Mouse (Mus musculus): Measurements from ENCODE around the gene Rmdn3. TPM values are rescaled to one million over a fixed set of nuclear protein-coding genes. Genes with fewer than 3 reads are reported as not detected.
A peak's percentile ranks its signal among the peaks of the same experiment; 100 is the strongest.

The Rmdn3 gene
- polyA plus RNA-seq, 1 experiment from 2014 or later: 40.2 TPM

GRCm38 (mm10) chr2:119182914-119183313 lies 26.1 kb upstream of the Rmdn3 start:
- no peak for ATAC-seq (ENCODE audit: insufficient number of reproducible peaks, low FRiP score, low TSS enrichment, low read depth)
- peaks cover 48% of the 10 kb centered on the region for H3K36me3 ChIP-seq
- H3K27ac ChIP-seq (replicated peaks): no peak overlapping the region
- H3K4me1 ChIP-seq: no peaks in the 10 kb centered on the region
- no peaks in the 10 kb centered on the region for H3K9me3 ChIP-seq (replicated peaks)
- H3K9ac ChIP-seq: no peak overlapping the region
- no peak overlapping the region for H3K4me2 ChIP-seq (replicated peaks)
- H3K27me3 ChIP-seq: no peaks in the 10 kb centered on the region
- WGBS: 82% methylated on average over 7 of the region's 7 CpGs
- H3K4me3 ChIP-seq (replicated peaks): no peak overlapping the region

- Histone ChIP-seq H3K4me1 (peaks cover 9% of the 10 kb centered on the region; the same call in 1 of the 2 replicates), H3K9ac (no peak overlapping the region), H3K27me3 (no peaks in the 10 kb centered on the region), H3K4me2 (replicated peaks) (no peak overlapping the region), H3K36me3 (peaks cover 33% of the 10 kb centered on the region), H3K9me3 (replicated peaks) (no peaks in the 10 kb centered on the region), H3K4me3 (replicated peaks) (no peak overlapping the region), H3K27ac (replicated peaks) (no peak overlapping the region)
- no peak for ATAC-seq (ENCODE audit: insufficient number of reproducible peaks, low FRiP score, low TSS enrichment, low read depth)
- 73% methylated on average over 5 of the region's 5 CpGs for WGBS
Measured at GRCm38 (mm10) chr2:119177384-119177939, 20.6 kb upstream of the Rmdn3 start.

- Histone ChIP-seq H3K9me3 (replicated peaks) (no peaks in the 10 kb centered on the region), H3K27me3 (no peaks in the 10 kb centered on the region), H3K4me3 (replicated peaks) (no peak overlapping the region), H3K4me1 (peaks cover 9% of the 10 kb centered on the region; the same call in 1 of the 2 replicates), H3K27ac (replicated peaks) (no peak overlapping the region), H3K9ac (no peak overlapping the region), H3K4me2 (replicated peaks) (no peak overlapping the region), H3K36me3 (peaks cover 33% of the 10 kb centered on the region)
- WGBS: 48% methylated on average over 3 of the region's 3 CpGs
- ATAC-seq (ENCODE audit: insufficient number of reproducible peaks, low FRiP score, low TSS enrichment, low read depth): no peak
Measured at GRCm38 (mm10) chr2:119176761-119177160, 19.9 kb upstream of the Rmdn3 start.

DNA sequence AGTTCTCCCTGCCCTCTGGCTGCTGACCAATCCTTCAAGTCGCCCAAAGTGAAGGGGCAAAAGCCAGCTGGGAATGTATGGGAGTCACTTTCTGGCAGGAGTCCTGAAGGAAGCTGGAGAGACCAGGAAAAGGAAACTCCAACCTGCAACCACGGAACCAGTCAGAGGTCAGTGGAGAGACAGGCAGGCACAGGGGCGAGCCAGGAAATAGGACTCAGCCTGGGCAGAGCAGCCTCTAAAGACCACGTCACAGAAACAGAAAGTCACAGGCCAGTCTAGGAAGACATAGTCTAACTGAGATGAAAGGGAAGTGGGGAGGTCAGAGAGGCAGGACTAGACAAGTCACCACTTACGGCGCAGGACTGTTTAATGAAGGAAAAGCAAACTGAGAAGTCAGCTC lies 18.8 kb upstream of the Rmdn3 start:
- H3K9me3 ChIP-seq (replicated peaks): no peaks in the 10 kb centered on the region
- ATAC-seq (ENCODE audit: insufficient number of reproducible peaks, low FRiP score, low TSS enrichment, low read depth): no peak
- whole genome bisulfite sequencing: 54% methylated on average over 6 of the region's 6 CpGs

GRCm38 (mm10) chr2:119174866-119175265 lies 18.0 kb upstream of the Rmdn3 start:
- peaks cover 21% of the 10 kb centered on the region for H3K36me3 ChIP-seq
- no peak overlapping the region for H3K4me2 ChIP-seq (replicated peaks)
- no peaks in the 10 kb centered on the region for H3K27me3 ChIP-seq
- H3K4me1 ChIP-seq: peaks cover 9% of the 10 kb centered on the region; the same call in 1 of the 2 replicates
- WGBS: 64% methylated on average over 14 of the region's 14 CpGs
- no peak overlapping the region for H3K9ac ChIP-seq
- no peak for ATAC-seq (ENCODE audit: insufficient number of reproducible peaks, low FRiP score, low TSS enrichment, low read depth)
- no peak overlapping the region for H3K4me3 ChIP-seq (replicated peaks)
- H3K9me3 ChIP-seq (replicated peaks): no peaks in the 10 kb centered on the region
- peak overlapping the region; percentile 49; the same call in 1 of the 2 replicates for H3K27ac ChIP-seq (replicated peaks)

More for the DNA sequence above, 18.8 kb upstream of the Rmdn3 start:
- Histone ChIP-seq H3K36me3 (peaks cover 29% of the 10 kb centered on the region), H3K27ac (replicated peaks) (no peak overlapping the region), H3K9ac (no peak overlapping the region), H3K27me3 (no peaks in the 10 kb centered on the region), H3K4me3 (replicated peaks) (no peak overlapping the region), H3K4me2 (replicated peaks) (no peak overlapping the region), H3K4me1 (peaks cover 9% of the 10 kb centered on the region; the same call in 1 of the 2 replicates)

GRCm38 (mm10) chr2:119173991-119174651 lies 17.3 kb upstream of the Rmdn3 start, which contains the start of gene Gm14137:
Gene Gm14137, plus strand, starts transcription at chr2:119174509.
- ATAC-seq (ENCODE audit: insufficient number of reproducible peaks, low FRiP score, low TSS enrichment, low read depth): no peak
- no peak within 1 kb of the TSS for H3K9ac ChIP-seq
- no peak within 1 kb of the TSS for H3K4me3 ChIP-seq (replicated peaks)
- H3K36me3 ChIP-seq: peaks cover 15% of the 10 kb centered on the region; the same call in 1 of the 2 replicates
- no peak within 1 kb of the TSS for H3K4me2 ChIP-seq (replicated peaks)
- 39% methylated on average over 8 of the region's 8 CpGs for WGBS
- peaks cover 9% of the 10 kb centered on the region; the same call in 1 of the 2 replicates for H3K4me1 ChIP-seq
- no peaks in the 10 kb centered on the region for H3K9me3 ChIP-seq (replicated peaks)
- H3K27ac ChIP-seq (replicated peaks): peak within 1 kb of the TSS; percentile 49
- no peaks in the 10 kb centered on the region for H3K27me3 ChIP-seq

- H3K4me3 ChIP-seq (replicated peaks): no peak overlapping the region
- H3K27ac ChIP-seq (replicated peaks): peak overlapping the region; percentile 35; the same call in 1 of the 2 replicates
- H3K36me3 ChIP-seq: peaks cover 14% of the 10 kb centered on the region; the same call in 1 of the 2 replicates
- H3K9ac ChIP-seq: no peak overlapping the region
- no peaks in the 10 kb centered on the region for H3K27me3 ChIP-seq
- peaks cover 10% of the 10 kb centered on the region for H3K4me1 ChIP-seq
- no peak overlapping the region for H3K4me2 ChIP-seq (replicated peaks)
- 32% methylated on average over 13 of the region's 13 CpGs for WGBS
- no peaks in the 10 kb centered on the region for H3K9me3 ChIP-seq (replicated peaks)
- no peak for ATAC-seq (ENCODE audit: insufficient number of reproducible peaks, low FRiP score, low TSS enrichment, low read depth)
Measured at GRCm38 (mm10) chr2:119172862-119173576, 16.2 kb upstream of the Rmdn3 start.

DNA sequence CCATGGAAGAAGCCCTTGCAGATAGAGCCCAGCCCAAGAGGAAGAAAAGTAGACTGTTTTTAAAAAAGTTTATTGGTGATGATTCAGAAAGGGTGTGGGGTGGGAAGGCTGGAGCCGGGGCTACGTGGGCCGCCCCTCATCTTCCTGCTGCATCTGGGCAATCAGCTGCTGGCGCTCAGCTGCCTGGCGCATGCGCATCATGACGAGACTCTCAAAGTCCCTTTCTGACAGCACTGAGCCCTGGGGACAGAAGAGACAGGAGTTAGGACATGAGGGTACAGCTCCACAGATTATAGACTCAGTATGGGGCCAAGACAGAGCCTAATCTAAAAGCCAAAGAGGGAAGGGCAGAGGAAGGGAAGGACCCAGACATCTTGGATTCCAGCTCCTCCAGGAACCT lies 15.6 kb upstream of the Rmdn3 start:
- Histone ChIP-seq H3K4me1 (peaks cover 16% of the 10 kb centered on the region), H3K27me3 (peaks cover 4% of the 10 kb centered on the region; the same call in 1 of the 2 replicates), H3K4me2 (replicated peaks) (no peak overlapping the region), H3K4me3 (replicated peaks) (no peak overlapping the region), H3K36me3 (peaks cover 10% of the 10 kb centered on the region; the same call in 1 of the 2 replicates), H3K27ac (replicated peaks) (no peak overlapping the region), H3K9me3 (replicated peaks) (no peaks in the 10 kb centered on the region), H3K9ac (no peak overlapping the region)
- ATAC-seq (ENCODE audit: insufficient number of reproducible peaks, low FRiP score, low TSS enrichment, low read depth): no peak
- WGBS: 82% methylated on average over 7 of the region's 7 CpGs

GRCm38 (mm10) chr2:119171574-119171973 lies 14.7 kb upstream of the Rmdn3 start:
- 71% methylated on average over 8 of the region's 8 CpGs for WGBS
- no peaks in the 10 kb centered on the region for H3K9me3 ChIP-seq (replicated peaks)
- H3K27me3 ChIP-seq: peaks cover 12% of the 10 kb centered on the region; the same call in 1 of the 2 replicates
- peaks cover 2% of the 10 kb centered on the region; the same call in 1 of the 2 replicates for H3K36me3 ChIP-seq
- H3K9ac ChIP-seq: no peak overlapping the region
- H3K4me1 ChIP-seq: peaks cover 25% of the 10 kb centered on the region
- no peak overlapping the region for H3K4me3 ChIP-seq (replicated peaks)
- H3K4me2 ChIP-seq (replicated peaks): no peak overlapping the region
- H3K27ac ChIP-seq (replicated peaks): no peak overlapping the region
- no peak for ATAC-seq (ENCODE audit: insufficient number of reproducible peaks, low FRiP score, low TSS enrichment, low read depth)

DNA sequence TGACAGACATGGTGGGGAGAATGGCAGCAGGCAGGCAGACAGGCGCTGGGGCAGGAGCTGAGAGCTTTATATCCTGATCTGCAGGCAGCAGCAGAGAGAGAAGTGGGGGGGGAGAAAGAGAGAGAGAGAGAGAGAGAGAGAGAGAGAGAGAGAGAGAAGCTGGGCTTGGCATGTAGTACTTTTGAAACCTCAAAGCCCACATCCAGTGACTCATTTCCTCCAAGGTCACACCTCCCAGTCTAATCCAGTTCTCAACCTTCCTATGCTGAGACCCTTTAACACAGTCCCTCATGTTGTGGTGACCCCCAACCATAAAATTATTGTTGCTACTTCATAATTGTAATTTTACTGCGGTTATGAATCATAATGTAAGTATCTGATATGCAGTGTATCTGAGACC lies 13.4 kb upstream of the Rmdn3 start:
- WGBS: 69% methylated on average over 2 of the region's 2 CpGs
- peaks cover 12% of the 10 kb centered on the region; the same call in 1 of the 2 replicates for H3K27me3 ChIP-seq
- no peaks in the 10 kb centered on the region for H3K36me3 ChIP-seq
- H3K4me3 ChIP-seq (replicated peaks): no peak overlapping the region
- no peaks in the 10 kb centered on the region for H3K9me3 ChIP-seq (replicated peaks)
- no peak for ATAC-seq (ENCODE audit: insufficient number of reproducible peaks, low FRiP score, low TSS enrichment, low read depth)
- no peak overlapping the region for H3K27ac ChIP-seq (replicated peaks)
- H3K4me1 ChIP-seq: peaks cover 25% of the 10 kb centered on the region
- H3K4me2 ChIP-seq (replicated peaks): no peak overlapping the region
- no peak overlapping the region for H3K9ac ChIP-seq

DNA sequence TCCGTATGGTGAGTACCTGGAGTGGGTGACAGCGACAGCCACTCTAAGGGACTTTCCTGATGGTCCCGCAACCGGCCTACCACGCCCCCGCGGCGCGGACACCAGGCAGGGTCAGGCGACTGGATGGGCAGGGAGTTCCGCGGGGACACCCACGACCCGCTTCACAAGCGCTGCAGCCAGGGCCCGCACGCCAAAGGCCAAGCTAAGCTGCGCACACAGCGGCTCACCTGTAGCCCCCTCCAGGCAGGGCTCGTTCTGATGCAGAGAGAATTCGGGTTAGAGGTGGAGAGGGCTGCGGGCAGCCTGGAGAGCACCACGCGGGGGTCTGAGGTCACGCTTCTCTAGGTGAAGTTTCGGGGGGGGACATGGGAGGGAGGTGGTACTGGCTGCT lies 11.0 kb upstream of the Rmdn3 start:
- peaks cover 12% of the 10 kb centered on the region; the same call in 1 of the 2 replicates for H3K27me3 ChIP-seq
- 1% methylated on average over 26 of the region's 26 CpGs for WGBS

More for the DNA sequence above, 11.0 kb upstream of the Rmdn3 start:
- peak overlapping the region; percentile 54 for H3K4me3 ChIP-seq (replicated peaks)
- no peaks in the 10 kb centered on the region for H3K36me3 ChIP-seq
- peak overlapping the region; percentile 33; the same call in 1 of the 2 replicates for H3K9ac ChIP-seq
- H3K4me2 ChIP-seq (replicated peaks): peak overlapping the region; percentile 99
- no peak overlapping the region for H3K27ac ChIP-seq (replicated peaks)
- H3K4me1 ChIP-seq: peaks cover 16% of the 10 kb centered on the region
- no peaks in the 10 kb centered on the region for H3K9me3 ChIP-seq (replicated peaks)
- no peak; the same call in 1 of the 2 replicates for ATAC-seq (ENCODE audit: insufficient number of reproducible peaks, low FRiP score, low TSS enrichment, low read depth)

Data from embryonic facial prominence, embryonic 15.5 days (tissue).